Mouse (Mus musculus) heart, adult 18-20 months (tissue): ENCODE data around the gene Prr3. TPM values are rescaled to one million over a fixed set of nuclear protein-coding genes. Genes with fewer than 3 reads are reported as not detected.
"Not testable (repeated sequence)": the region's sequence is repeated elsewhere in the genome, so short reads cannot be mapped to it uniquely, and the experiment has no call there.

Experiments
- DNase-seq, 2 experiments: peaks; one replicate each; pipeline ENCODE4 v3.0.0; 2021 to 2022; ENCODE audit warnings: mixed read lengths in 1 of 2
- microRNA-seq, 2 experiments: library from miRNA; unstranded; fragments of <30 nt; microRNA quantifications; one replicate each; pipeline ENCODE4 v1.2.0; 2022
- total RNA-seq, 2 experiments: library from RNA; stranded (reverse); gene quantifications; 2 replicates each; pipeline ENCODE4 v1.2.3; 2021

Prr3 gene
- total RNA-seq, 2 experiments from 2014 or later, result 3.3 to 3.4 TPM

GRCm38 (mm10) chr17:35937700-35938348 lies 42.2 kb downstream of the Prr3 start:
- peak; percentile 42 to 49 for DNase-seq

GRCm38 (mm10) chr17:35935763-35936162 lies 44.3 kb downstream of the Prr3 start:
- DNase-seq, result not testable (repeated sequence)

DNA sequence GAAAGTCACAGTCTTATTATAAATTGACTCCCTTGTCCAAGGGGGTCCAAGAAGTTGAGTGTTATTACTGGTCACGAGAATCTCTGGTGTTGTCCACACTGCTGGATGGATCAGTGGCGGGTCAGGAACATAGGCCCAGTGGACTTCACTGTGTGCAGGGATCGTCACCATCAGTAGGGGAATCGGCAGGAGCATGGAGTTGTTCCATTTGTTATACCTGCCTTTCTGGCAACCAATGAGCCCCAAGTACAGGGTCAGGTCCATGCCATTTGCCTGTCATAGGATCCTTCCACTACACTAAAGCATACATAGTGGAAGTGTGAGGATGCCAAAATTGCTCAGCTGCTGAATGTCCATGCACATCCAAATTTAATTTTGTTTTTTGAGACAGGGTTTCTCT lies 47.4 kb downstream of the Prr3 start:
- DNase-seq, result no peak

DNA sequence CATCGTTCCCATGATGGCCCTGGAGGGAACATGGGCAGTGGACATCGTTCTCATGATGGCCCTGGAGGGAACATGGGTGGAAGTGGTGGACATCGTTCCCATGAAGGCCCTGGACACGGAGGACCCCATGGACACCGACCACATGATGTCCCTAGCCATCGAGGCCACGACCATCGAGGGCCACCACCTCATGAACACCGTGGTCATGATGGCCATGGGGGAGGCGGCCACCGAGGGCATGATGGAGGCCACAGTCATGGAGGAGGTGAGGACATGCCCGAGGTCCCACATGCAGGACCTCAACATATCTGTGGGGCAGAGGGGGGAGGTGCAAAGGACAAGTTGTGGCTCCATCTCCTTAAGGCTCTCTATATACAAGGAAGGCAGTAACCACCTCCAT lies 49.4 kb downstream of the Prr3 start:
- DNase-seq, result no peak

- DNase-seq, result peak in 1 of 2 experiments; percentile 0
Measured at GRCm38 (mm10) chr17:35929534-35929933, 50.5 kb downstream of the Prr3 start.

GRCm38 (mm10) chr17:35927471-35927870 lies 52.6 kb downstream of the Prr3 start:
- no peak for DNase-seq

DNA sequence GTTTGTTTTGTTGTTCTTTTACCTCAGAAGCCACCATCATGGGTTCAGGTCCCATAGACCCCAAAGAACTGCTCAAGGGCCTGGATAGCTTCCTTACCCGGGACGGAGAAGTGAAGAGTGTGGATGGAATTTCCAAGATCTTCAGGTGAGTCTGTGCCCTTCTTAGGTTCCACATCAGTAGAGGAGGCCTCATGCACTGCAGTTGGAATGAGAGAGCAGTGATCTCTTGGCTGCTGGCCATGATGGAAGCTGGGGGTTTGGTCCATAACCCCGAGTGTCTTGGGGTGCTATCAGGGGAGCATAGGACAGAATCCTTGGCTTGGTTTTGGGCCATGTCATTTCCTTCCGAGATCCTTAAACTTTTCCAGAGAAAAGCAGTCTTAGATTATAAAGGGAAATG lies 56.8 kb downstream of the Prr3 start:
- DNase-seq, result no peak

DNA sequence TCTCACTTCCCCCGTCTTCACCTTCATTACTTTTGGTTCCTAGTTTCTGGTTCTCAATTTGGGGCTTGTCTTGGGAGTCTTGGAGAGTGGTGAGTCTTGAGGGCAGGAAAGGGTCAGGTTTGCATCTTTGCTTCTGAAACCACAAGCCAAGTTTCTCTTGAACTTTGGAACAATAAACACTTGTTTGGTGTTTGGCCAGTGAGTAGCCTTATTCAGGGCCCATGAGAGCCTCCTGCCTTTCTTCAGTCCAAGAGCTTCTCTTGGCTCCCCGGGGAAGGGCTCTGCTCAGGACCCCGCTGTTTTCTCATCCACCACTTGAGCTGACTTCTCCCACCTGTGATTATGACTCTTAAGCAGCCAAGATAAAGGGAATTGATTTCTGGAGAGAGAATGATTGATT lies 57.5 kb downstream of the Prr3 start:
- DNase-seq, result no peak

Small RNA genes lying within 50 kb of the gene (microRNA-seq; reads per million reads assigned to microRNA genes)
- gene Mir877, result 30.3 to 55.9 reads per million in 2 experiments

Other genes with a start within 250 kb of the Prr3 start
- 10 to 100 TPM; 20.2 to 25.6 TPM for gene Ier3, start 158.6 kb downstream of the Prr3 start, total RNA-seq
- 100 to 1,000 TPM; 146 to 154 TPM for gene Flot1, start 157.0 kb downstream of the Prr3 start, total RNA-seq
- gene Tubb5, start 141.9 kb downstream of the Prr3 start, total RNA-seq, result 10 to 100 TPM; 89.4 to 92.2 TPM
- 10 to 100 TPM; 13.3 to 17.8 TPM for gene Mdc1, start 138.7 kb downstream of the Prr3 start, total RNA-seq
- 1 to 10 TPM; 1.8 to 2.5 TPM for gene Nrm, start 118.9 kb downstream of the Prr3 start, total RNA-seq
- gene Ppp1r18, start 114.6 kb downstream of the Prr3 start, total RNA-seq, result 10 to 100 TPM; 15.5 to 15.7 TPM
- 10 to 100 TPM; 18.3 to 20.4 TPM for gene Dhx16, start 100.4 kb downstream of the Prr3 start, total RNA-seq
- 100 to 1,000 TPM; 101 to 105 TPM for gene 2310061I04Rik, start 82.8 kb downstream of the Prr3 start, total RNA-seq
- 1 to 10 TPM; 5.9 to 6.5 TPM for gene Atat1, start 70.2 kb downstream of the Prr3 start, total RNA-seq
- gene Mrps18b, start 63.8 kb downstream of the Prr3 start, total RNA-seq, result 10 to 100 TPM; 52.1 to 64.7 TPM
- 10 to 100 TPM; 22.4 to 28.8 TPM for gene Ppp1r10, start 63.8 kb downstream of the Prr3 start, total RNA-seq
- gene Abcf1, start 10.5 kb downstream of the Prr3 start, total RNA-seq, result 10 to 100 TPM; 67.3 to 68.4 TPM
- gene Gnl1, start 385 bp downstream of the Prr3 start, total RNA-seq, result 10 to 100 TPM; 32.0 to 34.7 TPM
- gene H2-T24, start 40.3 kb upstream of the Prr3 start, total RNA-seq, result 1 to 10 TPM; 6.5 to 6.7 TPM
- 10 to 100 TPM; 31.7 to 56.7 TPM for gene H2-T23, start 52.6 kb upstream of the Prr3 start, total RNA-seq
- gene H2-T22, start 62.5 kb upstream of the Prr3 start, total RNA-seq, result 10 to 100 TPM; 15.0 to 23.6 TPM
- not detected for gene Gm6034, start 62.7 kb upstream of the Prr3 start, total RNA-seq
- gene Gm11127, start 78.1 kb upstream of the Prr3 start, total RNA-seq, result 10 to 100 TPM in 1 of 2 experiments, 1 to 10 TPM in 1; 5.4 to 10.0 TPM
- under 1 TPM; 0.27 to 0.28 TPM for gene Gm19684, start 141.4 kb upstream of the Prr3 start, total RNA-seq
- under 1 TPM in 1 of 2 experiments, not detected in 1; 0.55 TPM for gene Gm7030, start 149.2 kb upstream of the Prr3 start, total RNA-seq
- gene Gm8909, start 188.3 kb upstream of the Prr3 start, total RNA-seq, result not detected
- gene H2-T3, start 210.1 kb upstream of the Prr3 start, total RNA-seq, result not detected